Mouse (Mus musculus) kidney, embryonic 16.5 days (tissue): ENCODE measurements around the gene Tcl1b1. TPM values are rescaled to one million over a fixed set of nuclear protein-coding genes. Genes with fewer than 3 reads are reported as not detected.
"Not testable (repeated sequence)": the region's sequence is repeated elsewhere in the genome, so short reads cannot be mapped to it uniquely, and the experiment has no call there.

ENCODE experiments used
- ATAC-seq: fragments of 200-750 bp; cut with Nextera tagmentation; 2 replicates; pipeline ENCODE4 v1.8.0; 2017; ENCODE audit warnings: moderate TSS enrichment; ENCODE audit not compliant: low FRiP score, low TSS enrichment
- H3K27ac ChIP-seq: fragments of 300-500 bp; sonication (generic); 2 replicates; pipeline ENCODE4 v1.5.1; 2014; ENCODE audit warnings: low read length
- H3K27me3 ChIP-seq: fragments of 300-500 bp; sonication (generic); 2 replicates; pipeline ENCODE4 v1.6.1; 2014; ENCODE audit warnings: low read length, control low read depth, mixed read lengths; ENCODE audit not compliant: insufficient read depth
- H3K36me3 ChIP-seq: fragments of 300-500 bp; sonication (generic); 2 replicates; pipeline ENCODE4 v1.6.1; 2014; ENCODE audit warnings: low read length, control low read depth, mixed read lengths; ENCODE audit not compliant: insufficient read depth
- H3K4me1 ChIP-seq: fragments of 300-500 bp; sonication (generic); 2 replicates; pipeline ENCODE4 v1.6.1; 2014; ENCODE audit warnings: low read length, control low read depth, mixed read lengths; ENCODE audit not compliant: insufficient read depth
- H3K4me2 ChIP-seq: fragments of 300-500 bp; sonication (generic); replicated peaks from 2 replicates; pipeline ENCODE4 v1.6.1; 2014; ENCODE audit warnings: low read depth, low read length
- H3K4me3 ChIP-seq: fragments of 300-500 bp; sonication (generic); 2 replicates; pipeline ENCODE4 v1.5.1; 2014; ENCODE audit warnings: mild to moderate bottlenecking, low read length
- H3K9ac ChIP-seq: fragments of 300-500 bp; sonication (generic); replicated peaks from 2 replicates; pipeline ENCODE4 v1.6.1; 2014; ENCODE audit warnings: low read length
- H3K9me3 ChIP-seq: fragments of 300-500 bp; sonication (generic); 2 replicates; pipeline ENCODE4 v1.6.1; 2016; ENCODE audit warnings: low read length, control low read depth
- WGBS: fragments of 180-500 bp; shearing (Covaris S2); extraction: QIAGEN DNeasy Blood & Tissue Kit; methylation state at CpG from one replicate; pipeline ENCODE4 v1.1.7; 2014; 5-methylcytosine and 5-hydroxymethylcytosine counted together
- polyA plus RNA-seq: library from polyadenylated mRNA; unstranded; fragments of >200 nt; fragmentation: Nextera tagmentation; extraction: Ambion mirVana; gene quantifications from 2 replicates; pipeline ENCODE4 v1.2.1, GENCODE M21; 2015

Gene Tcl1b1
- polyA plus RNA-seq, result not detected in 2 replicates

DNA sequence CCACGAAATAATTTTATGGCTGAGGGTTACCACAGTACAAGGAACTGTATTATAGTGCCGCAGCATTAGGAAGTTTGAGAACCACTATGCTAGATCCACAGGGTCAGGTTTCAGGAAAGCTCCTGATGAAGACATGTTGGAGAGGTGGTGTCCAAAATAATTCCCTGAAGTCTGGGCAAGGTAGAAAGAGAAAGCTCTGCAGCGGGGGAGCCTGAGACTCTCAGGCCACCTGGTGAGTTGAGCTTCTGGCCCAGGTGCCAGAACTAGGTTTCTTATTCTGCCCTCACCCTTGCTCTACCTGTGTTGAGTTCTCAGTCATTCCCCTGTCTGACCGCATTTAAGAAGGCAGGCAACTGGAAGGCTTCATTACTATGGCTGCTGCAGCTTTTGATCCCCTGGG lies at the start of gene Tcl1b1:
Gene Tcl1b1 (plus strand): TSS at position 301 of the 400 bp plus-strand sequence.
- H3K4me3 ChIP-seq, result no peak within 1 kb of the TSS
- no peak within 1 kb of the TSS for H3K9ac ChIP-seq
- no peak within 1 kb of the TSS for H3K27ac ChIP-seq
- H3K4me2 ChIP-seq, result no peak within 1 kb of the TSS
- H3K27me3 ChIP-seq, result no peaks in the 10 kb centered on the region
- no peaks in the 10 kb centered on the region for H3K4me1 ChIP-seq
- 75% methylated on average over 4 of the region's 4 CpGs for WGBS
- no peaks in the 10 kb centered on the region for H3K9me3 ChIP-seq
- no peak for ATAC-seq
- no peaks in the 10 kb centered on the region for H3K36me3 ChIP-seq

GRCm38 (mm10) chr12:105109812-105110211 lies 49.7 kb upstream of the Tcl1b1 start:
- WGBS, result 65% methylated on average over 4 of the region's 4 CpGs

GRCm38 (mm10) chr12:105112321-105112988 lies 47.0 kb upstream of the Tcl1b1 start:
- no peaks in the 10 kb centered on the region for H3K36me3 ChIP-seq
- WGBS, result 33% methylated on average over 13 of the region's 13 CpGs
- ATAC-seq, result no peak; the same call in 1 of the 2 replicates

More at GRCm38 (mm10) chr12:105109812-105110211, 49.7 kb upstream of the Tcl1b1 start:
- Histone ChIP-seq H3K9ac (no peak overlapping the region), H3K4me1 (peaks cover 6% of the 10 kb centered on the region; the same call in 1 of the 2 replicates), H3K4me3 (no peak overlapping the region), H3K9me3 (no peaks in the 10 kb centered on the region), H3K36me3 (no peaks in the 10 kb centered on the region), H3K27me3 (no peaks in the 10 kb centered on the region), H3K27ac (no peak overlapping the region), H3K4me2 (no peak overlapping the region)
- ATAC-seq, result no peak

GRCm38 (mm10) chr12:105116648-105117047 lies 42.8 kb upstream of the Tcl1b1 start:
- Histone ChIP-seq H3K9ac (no peak overlapping the region), H3K4me3 (no peak overlapping the region), H3K9me3 (no peaks in the 10 kb centered on the region), H3K4me2 (no peak overlapping the region), H3K4me1 (peaks cover 6% of the 10 kb centered on the region; the same call in 1 of the 2 replicates), H3K27me3 (no peaks in the 10 kb centered on the region), H3K36me3 (no peaks in the 10 kb centered on the region), H3K27ac (no peak overlapping the region)
- WGBS, result 93% methylated on average over 1 of the region's 1 CpGs
- no peak for ATAC-seq

More at GRCm38 (mm10) chr12:105112321-105112988, 47.0 kb upstream of the Tcl1b1 start:
- Histone ChIP-seq H3K27me3 (no peaks in the 10 kb centered on the region), H3K4me3 (no peak overlapping the region), H3K4me1 (peaks cover 6% of the 10 kb centered on the region; the same call in 1 of the 2 replicates), H3K9me3 (no peaks in the 10 kb centered on the region), H3K27ac (no peak overlapping the region), H3K9ac (no peak overlapping the region), H3K4me2 (no peak overlapping the region)

DNA sequence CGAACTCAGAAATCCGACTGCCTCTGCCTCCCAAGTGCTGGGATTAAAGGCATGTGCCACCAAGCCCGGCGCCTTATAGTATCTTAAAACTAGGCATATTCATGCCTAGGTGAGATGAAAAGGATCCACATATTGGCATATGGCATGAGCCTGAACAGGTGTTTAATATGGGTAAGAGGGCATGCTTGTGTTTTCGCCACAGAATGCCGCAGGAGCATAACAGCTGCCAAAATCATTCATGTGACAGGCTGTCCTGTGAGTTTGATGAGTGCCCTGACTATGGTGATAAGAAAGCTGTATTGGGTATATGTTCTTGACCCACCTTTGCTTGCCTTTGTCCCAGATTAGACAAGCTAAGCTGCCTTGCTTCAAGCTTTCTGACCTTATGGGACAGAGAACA lies 34.1 kb upstream of the Tcl1b1 start:
- ATAC-seq, result no peak
- Histone ChIP-seq H3K4me2 (no peak overlapping the region), H3K27ac (no peak overlapping the region), H3K9ac (no peak overlapping the region), H3K9me3 (no peaks in the 10 kb centered on the region), H3K36me3 (no peaks in the 10 kb centered on the region), H3K4me1 (no peaks in the 10 kb centered on the region), H3K4me3 (no peak overlapping the region), H3K27me3 (no peaks in the 10 kb centered on the region)
- WGBS, result 88% methylated on average over 6 of the region's 6 CpGs

- H3K27ac ChIP-seq, result no peak overlapping the region
- WGBS, result 76% methylated on average over 4 of the region's 4 CpGs
These were observed 33.0 kb upstream of the Tcl1b1 start for GRCm38 (mm10) chr12:105126516-105126915.

GRCm38 (mm10) chr12:105127607-105128006 lies 31.9 kb upstream of the Tcl1b1 start:
- ATAC-seq, result no peak
- Histone ChIP-seq H3K9me3 (no peaks in the 10 kb centered on the region), H3K4me1 (no peaks in the 10 kb centered on the region), H3K9ac (no peak overlapping the region), H3K27ac (no peak overlapping the region), H3K36me3 (no peaks in the 10 kb centered on the region), H3K4me3 (no peak overlapping the region), H3K27me3 (no peaks in the 10 kb centered on the region), H3K4me2 (no peak overlapping the region)
- 77% methylated on average over 2 of the region's 2 CpGs for WGBS

More at GRCm38 (mm10) chr12:105126516-105126915, 33.0 kb upstream of the Tcl1b1 start:
- H3K27me3 ChIP-seq, result no peaks in the 10 kb centered on the region
- no peaks in the 10 kb centered on the region for H3K36me3 ChIP-seq
- H3K4me3 ChIP-seq, result no peak overlapping the region
- H3K9me3 ChIP-seq, result no peaks in the 10 kb centered on the region
- no peak overlapping the region for H3K9ac ChIP-seq
- no peaks in the 10 kb centered on the region for H3K4me1 ChIP-seq
- H3K4me2 ChIP-seq, result no peak overlapping the region
- no peak for ATAC-seq

DNA sequence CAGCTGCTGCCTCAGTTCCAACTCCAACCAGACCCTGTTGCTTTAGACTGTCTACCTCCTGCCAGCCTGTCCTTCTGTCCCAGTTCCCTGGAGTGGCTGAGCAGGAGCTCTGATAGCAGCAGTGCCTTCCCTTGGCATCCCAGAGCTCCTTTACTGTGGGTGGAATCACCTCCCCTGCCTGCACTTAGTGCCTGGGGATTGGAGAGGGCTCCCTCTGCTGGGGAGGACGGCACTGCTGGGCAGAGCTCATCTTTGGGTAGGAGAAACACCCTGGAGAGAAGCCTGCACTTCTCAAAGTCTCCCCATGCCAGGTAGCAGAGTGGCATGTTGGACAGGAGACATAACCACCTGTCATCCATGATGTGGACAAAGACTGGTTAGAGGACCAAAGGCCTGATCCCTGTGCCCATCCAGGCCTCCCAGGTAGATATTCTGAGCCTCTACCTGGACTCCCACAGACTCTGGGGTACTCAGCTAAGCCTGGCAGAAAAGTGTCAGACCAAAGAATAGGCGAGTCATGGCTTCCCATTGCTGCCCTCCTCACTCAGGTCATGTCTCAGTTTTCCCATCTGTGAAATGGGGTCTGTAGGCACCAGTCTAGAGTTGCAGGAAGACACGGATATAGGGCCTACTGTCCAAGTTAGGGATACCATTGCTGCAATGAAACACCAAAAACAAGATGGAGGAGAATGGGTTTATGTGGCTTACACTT lies 29.8 kb upstream of the Tcl1b1 start:
- not testable (repeated sequence) for H3K27ac ChIP-seq, H3K9me3 ChIP-seq, H3K4me3 ChIP-seq, H3K4me2 ChIP-seq, H3K27me3 ChIP-seq, H3K4me1 ChIP-seq, H3K36me3 ChIP-seq, ATAC-seq, H3K9ac ChIP-seq
- 65% methylated on average over 3 of the region's 3 CpGs for WGBS

GRCm38 (mm10) chr12:105134167-105134566 lies 25.3 kb upstream of the Tcl1b1 start:
- WGBS, result 67% methylated on average over 2 of the region's 2 CpGs
- H3K4me3 ChIP-seq, H3K4me2 ChIP-seq, H3K27ac ChIP-seq, H3K36me3 ChIP-seq, ATAC-seq, H3K9me3 ChIP-seq, H3K4me1 ChIP-seq, H3K9ac ChIP-seq, H3K27me3 ChIP-seq: not testable (repeated sequence)

GRCm38 (mm10) chr12:105134826-105135225 lies 24.7 kb upstream of the Tcl1b1 start:
- ATAC-seq, H3K4me1 ChIP-seq, H3K4me3 ChIP-seq, H3K4me2 ChIP-seq, H3K27me3 ChIP-seq, H3K27ac ChIP-seq, H3K36me3 ChIP-seq, H3K9me3 ChIP-seq, H3K9ac ChIP-seq: not testable (repeated sequence)
- WGBS, result 83% methylated on average over 4 of the region's 4 CpGs
